Mouse (Mus musculus) lung, embryonic 16.5 days (tissue): Measurements from ENCODE around the gene Dzip1. TPM values are rescaled to one million over a fixed set of nuclear protein-coding genes. Genes with fewer than 3 reads are reported as not detected.

Experiments used
- ATAC-seq: fragments of 200-750 bp; cut with Nextera tagmentation; 2 replicates; pipeline ENCODE4 v1.8.0; 2017; ENCODE audit warnings: low read depth, mild to moderate bottlenecking, moderate library complexity
- H3K27ac ChIP-seq: fragments of 300-500 bp; sonication (generic); 2 replicates; pipeline ENCODE4 v1.5.1; 2014; ENCODE audit warnings: mild to moderate bottlenecking, control low read depth, low read length
- H3K27me3 ChIP-seq: fragments of 300-500 bp; sonication (generic); 2 replicates; pipeline ENCODE4 v1.6.1; 2014; ENCODE audit warnings: low read depth, low read length, mixed read lengths; ENCODE audit not compliant: control insufficient read depth, insufficient read depth
- H3K36me3 ChIP-seq: fragments of 300-500 bp; sonication (generic); 2 replicates; pipeline ENCODE4 v1.6.1; 2014; ENCODE audit warnings: low read length; ENCODE audit not compliant: control insufficient read depth, insufficient read depth
- H3K4me1 ChIP-seq: fragments of 300-500 bp; sonication (generic); replicated peaks from 2 replicates; pipeline ENCODE4 v1.6.1; 2014; ENCODE audit warnings: low read length, mixed read lengths; ENCODE audit not compliant: control insufficient read depth, insufficient read depth
- H3K4me2 ChIP-seq: fragments of 300-500 bp; sonication (generic); 2 replicates; pipeline ENCODE4 v1.6.1; 2014; ENCODE audit warnings: low read depth, low read length, control low read depth
- H3K4me3 ChIP-seq: fragments of 300-500 bp; sonication (generic); 2 replicates; pipeline ENCODE4 v1.5.1; 2014; ENCODE audit warnings: mild to moderate bottlenecking, low read length, control low read depth
- H3K9ac ChIP-seq: fragments of 300-500 bp; sonication (generic); 2 replicates; pipeline ENCODE4 v1.6.1; 2014; ENCODE audit warnings: low read length, control low read depth
- H3K9me3 ChIP-seq: fragments of 300-500 bp; sonication (generic); 2 replicates; pipeline ENCODE4 v1.6.1; 2016; ENCODE audit warnings: low read length; ENCODE audit not compliant: control insufficient read depth
- WGBS: fragments of 180-500 bp; shearing (Covaris S2); extraction: QIAGEN DNeasy Blood & Tissue Kit; methylation state at CpG from one replicate; pipeline ENCODE4 v1.1.7; 2014; 5-methylcytosine and 5-hydroxymethylcytosine counted together
- polyA plus RNA-seq: library from polyadenylated mRNA; unstranded; fragments of >200 nt; fragmentation: Nextera tagmentation; extraction: Ambion mirVana; gene quantifications from 2 replicates; pipeline ENCODE4 v1.2.1, GENCODE M21; 2015

Dzip1 gene
- polyA plus RNA-seq, 1 experiment from 2014 or later: 13.1 TPM

- H3K9ac ChIP-seq: no peak overlapping the region
Measured at GRCm38 (mm10) chr14:118940796-118941495, 15.7 kb upstream of the Dzip1 start.

GRCm38 (mm10) chr14:118938551-118938950, 13.3 kb upstream of the Dzip1 start:
- Histone ChIP-seq H3K4me1 (peaks cover 27% of the 10 kb centered on the region), H3K36me3 (no peaks in the 10 kb centered on the region), H3K4me3 (peak overlapping the region; percentile 99), H3K9ac (peak overlapping the region; percentile 99), H3K9me3 (no peaks in the 10 kb centered on the region), H3K4me2 (peak overlapping the region; percentile 68), H3K27ac (peak overlapping the region; percentile 91), H3K27me3 (no peaks in the 10 kb centered on the region)
- WGBS: under 1% methylated on average over 7 of the region's 7 CpGs
- no peak for ATAC-seq

More at GRCm38 (mm10) chr14:118940796-118941495, 15.7 kb upstream of the Dzip1 start:
- Histone ChIP-seq H3K36me3 (no peaks in the 10 kb centered on the region), H3K4me3 (no peak overlapping the region), H3K27me3 (no peaks in the 10 kb centered on the region), H3K27ac (no peak overlapping the region), H3K4me2 (no peak overlapping the region), H3K4me1 (peaks cover 27% of the 10 kb centered on the region), H3K9me3 (no peaks in the 10 kb centered on the region)
- ATAC-seq: no peak
- 72% methylated on average over 4 of the region's 4 CpGs for WGBS

GRCm38 (mm10) chr14:118937533-118938492, 12.6 kb upstream of the Dzip1 start, which contains the start of gene Dnajc3:
Dnajc3 (plus strand) TSS chr14:118937976.
- Histone ChIP-seq H3K36me3 (no peaks in the 10 kb centered on the region), H3K4me2 (peak within 1 kb of the TSS; percentile 68), H3K27ac (peak within 1 kb of the TSS; percentile 91), H3K9me3 (no peaks in the 10 kb centered on the region), H3K9ac (peak within 1 kb of the TSS; percentile 99), H3K27me3 (no peaks in the 10 kb centered on the region), H3K4me3 (peak within 1 kb of the TSS; percentile 99), H3K4me1 (peaks cover 27% of the 10 kb centered on the region)
- peak; percentile 99 for ATAC-seq
- under 1% methylated on average over 124 of the region's 124 CpGs for WGBS

GRCm38 (mm10) chr14:118936952-118937351, 11.7 kb upstream of the Dzip1 start:
- H3K4me3 ChIP-seq: peak overlapping the region; percentile 47

GRCm38 (mm10) chr14:118936236-118936635, 11.0 kb upstream of the Dzip1 start:
- no peak overlapping the region for H3K4me3 ChIP-seq
- H3K9ac ChIP-seq: no peak overlapping the region
- H3K4me2 ChIP-seq: no peak overlapping the region
- peaks cover 24% of the 10 kb centered on the region for H3K4me1 ChIP-seq
- ATAC-seq: no peak
- no peaks in the 10 kb centered on the region for H3K9me3 ChIP-seq
- H3K27me3 ChIP-seq: no peaks in the 10 kb centered on the region
- H3K36me3 ChIP-seq: no peaks in the 10 kb centered on the region
- WGBS: 62% methylated on average over 3 of the region's 3 CpGs
- no peak overlapping the region for H3K27ac ChIP-seq

More at GRCm38 (mm10) chr14:118936952-118937351, 11.7 kb upstream of the Dzip1 start:
- 0 out of 2 replicates have a peak, but pooled peaks have one; percentile 2 for ATAC-seq
- Histone ChIP-seq H3K27me3 (no peaks in the 10 kb centered on the region), H3K9me3 (no peaks in the 10 kb centered on the region), H3K4me2 (peak overlapping the region; percentile 62), H3K4me1 (peaks cover 24% of the 10 kb centered on the region), H3K9ac (peak overlapping the region; percentile 62), H3K36me3 (no peaks in the 10 kb centered on the region), H3K27ac (peak overlapping the region; percentile 78)
- 42% methylated on average over 4 of the region's 4 CpGs for WGBS

- Histone ChIP-seq H3K27ac (no peak overlapping the region), H3K4me3 (no peak overlapping the region), H3K36me3 (no peaks in the 10 kb centered on the region), H3K27me3 (no peaks in the 10 kb centered on the region), H3K4me1 (peaks cover 13% of the 10 kb centered on the region), H3K9ac (no peak overlapping the region), H3K9me3 (no peaks in the 10 kb centered on the region), H3K4me2 (no peak overlapping the region)
- 76% methylated on average over 9 of the region's 9 CpGs for WGBS
- no peak for ATAC-seq
Measured at GRCm38 (mm10) chr14:118934686-118935085, 9.4 kb upstream of the Dzip1 start.

- no peaks in the 10 kb centered on the region for H3K27me3 ChIP-seq
- no peak overlapping the region for H3K27ac ChIP-seq
- H3K36me3 ChIP-seq: no peaks in the 10 kb centered on the region
- ATAC-seq: no peak
- peaks cover 8% of the 10 kb centered on the region; the same call in 1 of the 2 replicates for H3K4me1 ChIP-seq
- no peak overlapping the region for H3K4me2 ChIP-seq
- no peak overlapping the region for H3K4me3 ChIP-seq
- H3K9ac ChIP-seq: no peak overlapping the region
- H3K9me3 ChIP-seq: no peaks in the 10 kb centered on the region
- 55% methylated on average over 8 of the region's 8 CpGs for WGBS
Measured at GRCm38 (mm10) chr14:118932956-118933355, 7.7 kb upstream of the Dzip1 start.

GRCm38 (mm10) chr14:118931181-118931580, 5.9 kb upstream of the Dzip1 start:
- 88% methylated on average over 2 of the region's 2 CpGs for WGBS
- ATAC-seq: no peak

GRCm38 (mm10) chr14:118930777-118931176, 5.5 kb upstream of the Dzip1 start:
- peaks cover 4% of the 10 kb centered on the region; the same call in 1 of the 2 replicates for H3K4me1 ChIP-seq
- no peak overlapping the region for H3K4me2 ChIP-seq
- WGBS: 65% methylated on average over 2 of the region's 2 CpGs
- no peaks in the 10 kb centered on the region for H3K27me3 ChIP-seq
- no peaks in the 10 kb centered on the region for H3K36me3 ChIP-seq
- no peaks in the 10 kb centered on the region for H3K9me3 ChIP-seq
- ATAC-seq: no peak
- no peak overlapping the region for H3K4me3 ChIP-seq
- no peak overlapping the region for H3K27ac ChIP-seq
- no peak overlapping the region for H3K9ac ChIP-seq

More at GRCm38 (mm10) chr14:118931181-118931580, 5.9 kb upstream of the Dzip1 start:
- H3K9me3 ChIP-seq: no peaks in the 10 kb centered on the region
- no peak overlapping the region for H3K9ac ChIP-seq
- no peaks in the 10 kb centered on the region for H3K36me3 ChIP-seq
- no peak overlapping the region for H3K4me2 ChIP-seq
- H3K4me3 ChIP-seq: no peak overlapping the region
- peaks cover 4% of the 10 kb centered on the region; the same call in 1 of the 2 replicates for H3K4me1 ChIP-seq
- no peak overlapping the region for H3K27ac ChIP-seq
- no peaks in the 10 kb centered on the region for H3K27me3 ChIP-seq
